Mouse (Mus musculus) intestine, postnatal 0 days (tissue): ENCODE measurements at regions not wholly inside any gene's neighbourhood (a gene's known extent, or its start where the extent isn't known, plus 50 kb on each side); places are given as distances from the start of the nearest gene placed in this dataset.

ENCODE experiments used
- ATAC-seq: fragments of 200-750 bp; cut with Nextera tagmentation; 2 replicates; pipeline ENCODE4 v1.8.0; 2017; ENCODE audit warnings: mild to moderate bottlenecking, moderate TSS enrichment, moderate library complexity
- H3K27ac ChIP-seq: fragments of 300-500 bp; sonication (generic); 2 replicates; pipeline ENCODE4 v1.5.1; 2014; ENCODE audit warnings: mild to moderate bottlenecking, low read depth, low read length, moderate library complexity
- H3K27me3 ChIP-seq: fragments of 300-500 bp; sonication (generic); replicated peaks from 2 replicates; pipeline ENCODE4 v1.6.1; 2014; ENCODE audit warnings: low read length, mixed read lengths; ENCODE audit not compliant: control insufficient read depth, insufficient read depth
- H3K36me3 ChIP-seq: fragments of 300-500 bp; sonication (generic); 2 replicates; pipeline ENCODE4 v1.6.1; 2014; ENCODE audit warnings: mild to moderate bottlenecking, moderate library complexity; ENCODE audit not compliant: control insufficient read depth, insufficient read depth
- H3K4me1 ChIP-seq: fragments of 300-500 bp; sonication (generic); replicated peaks from 2 replicates; pipeline ENCODE4 v1.6.1; 2014; ENCODE audit warnings: antibody characterized with exemption, low read length, mixed read lengths; ENCODE audit not compliant: control insufficient read depth, insufficient read depth
- H3K4me2 ChIP-seq: fragments of 300-500 bp; sonication (generic); replicated peaks from 2 replicates; pipeline ENCODE4 v1.6.1; 2014; ENCODE audit warnings: low read depth, mild to moderate bottlenecking, moderate library complexity
- H3K4me3 ChIP-seq: fragments of 300-500 bp; sonication (generic); 2 replicates; pipeline ENCODE4 v1.5.1; 2014; ENCODE audit warnings: low read depth, low read length
- H3K9ac ChIP-seq: fragments of 300-500 bp; sonication (generic); 2 replicates; pipeline ENCODE4 v1.6.1; 2014; ENCODE audit warnings: mild to moderate bottlenecking, low read depth, low read length
- H3K9me3 ChIP-seq: fragments of 300-500 bp; sonication (generic); 2 replicates; pipeline ENCODE4 v1.6.1; 2016; ENCODE audit warnings: mixed run types; ENCODE audit not compliant: control insufficient read depth
- CTCF ChIP-seq: sonication (generic); IDR thresholded peaks from 2 replicates; pipeline ENCODE4 v1.5.1; 2016; ENCODE audit warnings: low read depth, mild to moderate bottlenecking, control low read depth, antibody characterized with exemption, moderate library complexity
- WGBS: fragments of 180-500 bp; shearing (Covaris S2); extraction: QIAGEN DNeasy Blood & Tissue Kit; methylation state at CpG from one replicate; pipeline ENCODE4 v1.1.7; 2014; 5-methylcytosine and 5-hydroxymethylcytosine counted together

- H3K4me1 ChIP-seq, result no peaks in the 10 kb centered on the region
- no peaks in the 10 kb centered on the region for H3K27me3 ChIP-seq
- no peak for TF ChIP-seq CTCF
- no peak for ATAC-seq
- no peak overlapping the region for H3K9ac ChIP-seq
- H3K36me3 ChIP-seq, result no peaks in the 10 kb centered on the region
- H3K9me3 ChIP-seq, result no peaks in the 10 kb centered on the region
- no peak overlapping the region for H3K4me3 ChIP-seq
- no peak overlapping the region for H3K27ac ChIP-seq
- WGBS, result 59% methylated on average over 2 of the region's 2 CpGs
- no peak overlapping the region for H3K4me2 ChIP-seq
Observed at GRCm38 (mm10) chr12:48645135-48645534, 737.3 kb upstream of the Foxg1 start.

GRCm38 (mm10) chr12:48645910-48646309 is 736.5 kb upstream of the Foxg1 start:
- ATAC-seq, result no peak
- 0 out of 2 replicates have a peak, but pooled peaks have one; percentile 26 for TF ChIP-seq CTCF
- Histone ChIP-seq H3K4me1 (no peaks in the 10 kb centered on the region), H3K27ac (no peak overlapping the region), H3K9ac (no peak overlapping the region), H3K9me3 (no peaks in the 10 kb centered on the region), H3K27me3 (no peaks in the 10 kb centered on the region), H3K4me3 (no peak overlapping the region), H3K36me3 (no peaks in the 10 kb centered on the region), H3K4me2 (no peak overlapping the region)
- 53% methylated on average over 7 of the region's 7 CpGs for WGBS

- Histone ChIP-seq H3K27me3 (no peaks in the 10 kb centered on the region), H3K36me3 (no peaks in the 10 kb centered on the region), H3K4me3 (no peak overlapping the region), H3K4me1 (no peaks in the 10 kb centered on the region), H3K4me2 (no peak overlapping the region), H3K27ac (no peak overlapping the region), H3K9me3 (no peaks in the 10 kb centered on the region), H3K9ac (no peak overlapping the region)
- ATAC-seq, result no peak
- no peak for TF ChIP-seq CTCF
- WGBS, result 49% methylated on average over 2 of the region's 2 CpGs
Observed at GRCm38 (mm10) chr12:48675176-48675575, 707.3 kb upstream of the Foxg1 start.

GRCm38 (mm10) chr12:48680957-48681356 is 701.5 kb upstream of the Foxg1 start:
- H3K4me2 ChIP-seq, result no peak overlapping the region
- H3K27me3 ChIP-seq, result no peaks in the 10 kb centered on the region
- no peaks in the 10 kb centered on the region for H3K4me1 ChIP-seq
- no peak overlapping the region for H3K4me3 ChIP-seq
- no peaks in the 10 kb centered on the region for H3K36me3 ChIP-seq
- no peak for ATAC-seq
- H3K27ac ChIP-seq, result no peak overlapping the region
- no peak for TF ChIP-seq CTCF
- 62% methylated on average over 1 of the region's 1 CpGs for WGBS
- no peaks in the 10 kb centered on the region for H3K9me3 ChIP-seq
- no peak overlapping the region for H3K9ac ChIP-seq

- Histone ChIP-seq H3K4me2 (no peak overlapping the region), H3K27me3 (no peaks in the 10 kb centered on the region), H3K9ac (no peak overlapping the region), H3K9me3 (no peaks in the 10 kb centered on the region), H3K4me1 (no peaks in the 10 kb centered on the region), H3K27ac (no peak overlapping the region), H3K4me3 (no peak overlapping the region), H3K36me3 (no peaks in the 10 kb centered on the region)
- 65% methylated on average over 1 of the region's 1 CpGs for WGBS
- TF ChIP-seq CTCF, result no peak
- ATAC-seq, result no peak
Observed at GRCm38 (mm10) chr12:48705963-48706362, 676.5 kb upstream of the Foxg1 start.

GRCm38 (mm10) chr12:48713646-48714045 is 668.8 kb upstream of the Foxg1 start:
- Histone ChIP-seq H3K4me1 (no peaks in the 10 kb centered on the region), H3K36me3 (no peaks in the 10 kb centered on the region), H3K4me3 (no peak overlapping the region), H3K27ac (no peak overlapping the region), H3K9me3 (no peaks in the 10 kb centered on the region), H3K4me2 (no peak overlapping the region), H3K27me3 (no peaks in the 10 kb centered on the region), H3K9ac (no peak overlapping the region)
- no peak for TF ChIP-seq CTCF
- WGBS, result 91% methylated on average over 4 of the region's 4 CpGs
- no peak for ATAC-seq

GRCm38 (mm10) chr12:48729851-48730250 is 652.6 kb upstream of the Foxg1 start:
- H3K36me3 ChIP-seq, result no peaks in the 10 kb centered on the region
- H3K4me3 ChIP-seq, result no peak overlapping the region
- H3K27ac ChIP-seq, result no peak overlapping the region
- H3K9ac ChIP-seq, result no peak overlapping the region
- no peak for TF ChIP-seq CTCF
- no peaks in the 10 kb centered on the region for H3K4me1 ChIP-seq
- 74% methylated on average over 4 of the region's 4 CpGs for WGBS
- no peaks in the 10 kb centered on the region for H3K27me3 ChIP-seq
- H3K9me3 ChIP-seq, result no peaks in the 10 kb centered on the region
- no peak for ATAC-seq
- H3K4me2 ChIP-seq, result no peak overlapping the region
